Mouse (Mus musculus) layer of hippocampus, adult 11-12 months (tissue): ENCODE data around the gene Sae1.
"Not testable (repeated sequence)": the region's sequence is repeated elsewhere in the genome, so short reads cannot be mapped to it uniquely, and the experiment has no call there.

Source experiments
- DNase-seq: peaks from one replicate; pipeline ENCODE4 v3.0.0; 2022; ENCODE audit warnings: low spot score

Gene Sae1

DNA sequence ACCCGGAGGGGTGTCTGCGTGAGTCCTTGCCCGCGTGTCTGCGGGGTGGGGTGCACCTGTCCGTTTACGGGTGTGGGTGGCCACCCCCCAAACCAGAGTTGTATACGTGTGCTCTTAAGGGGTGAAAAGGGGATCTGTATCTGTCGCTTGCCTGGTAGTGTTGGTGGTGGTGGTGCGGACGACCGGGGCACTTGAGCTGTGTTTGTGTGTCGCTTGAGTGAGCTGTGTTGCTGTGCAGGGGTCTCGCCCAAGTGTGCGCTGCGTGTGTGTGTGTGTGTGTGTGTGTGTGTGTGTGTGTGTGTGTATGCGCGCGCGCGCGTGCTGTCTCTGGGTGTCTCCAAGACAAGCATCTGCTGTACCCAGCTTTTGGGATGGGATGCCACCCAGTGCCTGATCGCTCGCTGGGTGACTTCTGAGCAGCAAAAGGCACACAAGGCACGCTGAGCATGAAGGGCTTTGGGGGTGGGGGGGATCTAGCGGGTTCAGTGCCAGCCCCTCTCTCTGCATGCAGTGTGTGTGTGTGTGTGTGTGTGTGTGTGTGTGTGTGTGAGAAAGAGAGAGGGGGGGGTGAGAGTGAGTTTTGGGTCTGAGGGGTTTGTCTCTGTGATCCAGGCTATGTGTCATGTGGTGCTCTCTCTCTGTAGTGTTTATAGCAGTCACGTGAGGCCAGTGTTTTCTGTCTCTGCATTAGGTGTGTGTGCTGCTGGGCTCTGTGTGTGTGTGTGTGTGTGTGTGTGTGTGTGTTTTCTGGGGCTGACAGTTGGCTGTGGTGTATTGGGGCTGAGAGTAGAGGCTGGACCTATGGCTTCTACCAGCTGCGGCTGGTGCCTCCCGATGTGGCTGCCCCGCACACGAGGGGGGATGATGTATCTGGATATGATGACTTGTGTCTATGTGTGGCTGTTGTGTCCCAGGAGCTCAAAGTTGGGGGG lies 76.8 kb downstream of the Sae1 start:
- peak; percentile 71 for DNase-seq

DNA sequence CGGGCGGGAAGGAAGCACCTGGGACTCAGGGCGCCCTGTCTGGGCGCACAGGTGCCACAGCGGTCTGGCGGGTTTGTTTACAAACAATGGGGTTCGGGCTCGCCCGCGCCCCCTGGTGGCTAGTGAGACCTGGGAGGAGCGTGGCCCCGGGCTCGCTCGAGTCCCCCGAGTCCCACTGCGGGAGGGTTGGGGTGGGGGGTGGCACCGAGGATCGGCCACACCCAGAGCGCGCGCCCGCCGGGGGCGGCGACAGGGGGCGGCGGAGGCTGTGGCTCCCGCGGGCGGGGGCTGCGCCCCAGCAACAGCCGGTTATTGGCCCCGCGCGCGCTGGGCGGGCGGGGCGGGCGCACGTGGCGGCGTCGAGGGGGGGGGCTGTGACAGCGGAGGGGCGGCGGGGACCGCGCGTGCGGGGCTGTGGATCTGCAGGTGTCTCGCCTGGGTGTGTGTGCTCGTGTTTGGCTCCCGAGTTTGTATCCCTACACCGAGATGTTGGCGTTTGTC lies 77.5 kb downstream of the Sae1 start:
- DNase-seq: peak; percentile 87

DNA sequence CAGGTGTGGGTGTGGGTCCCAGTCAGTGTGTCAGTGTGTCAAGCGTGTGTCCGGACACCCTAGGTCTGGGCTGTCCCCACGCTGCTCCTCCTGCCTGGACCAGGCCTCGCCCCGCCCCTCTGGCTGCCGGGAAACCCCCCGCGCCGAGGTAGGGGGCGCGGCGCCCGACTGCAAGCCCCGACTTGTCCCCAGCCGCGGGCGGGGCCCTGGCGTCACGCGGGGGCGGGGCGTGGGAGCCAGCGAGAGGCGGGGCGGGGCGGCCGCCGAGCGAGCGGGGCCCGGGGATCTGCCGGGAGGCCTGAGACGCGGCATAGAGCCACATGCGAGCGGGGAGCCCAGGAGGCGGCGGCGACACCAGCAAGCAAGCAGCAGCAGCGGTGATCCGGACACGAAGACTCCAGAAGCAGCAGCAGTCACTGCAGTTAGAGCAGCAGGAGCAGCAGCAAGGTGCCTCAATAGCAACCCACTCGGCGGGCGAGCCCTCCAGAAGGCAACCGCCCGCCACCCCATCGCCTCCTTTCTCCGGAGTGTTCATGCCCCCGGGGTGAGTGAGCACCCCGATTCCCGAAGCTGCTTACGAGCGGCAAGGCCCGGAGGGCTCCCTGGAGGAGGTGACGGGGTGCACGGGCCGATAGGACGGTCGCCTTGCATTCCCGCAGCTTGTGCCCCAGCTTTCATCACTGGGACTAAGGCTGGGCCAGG lies 78.1 kb downstream of the Sae1 start:
- DNase-seq: peak; percentile 88

DNA sequence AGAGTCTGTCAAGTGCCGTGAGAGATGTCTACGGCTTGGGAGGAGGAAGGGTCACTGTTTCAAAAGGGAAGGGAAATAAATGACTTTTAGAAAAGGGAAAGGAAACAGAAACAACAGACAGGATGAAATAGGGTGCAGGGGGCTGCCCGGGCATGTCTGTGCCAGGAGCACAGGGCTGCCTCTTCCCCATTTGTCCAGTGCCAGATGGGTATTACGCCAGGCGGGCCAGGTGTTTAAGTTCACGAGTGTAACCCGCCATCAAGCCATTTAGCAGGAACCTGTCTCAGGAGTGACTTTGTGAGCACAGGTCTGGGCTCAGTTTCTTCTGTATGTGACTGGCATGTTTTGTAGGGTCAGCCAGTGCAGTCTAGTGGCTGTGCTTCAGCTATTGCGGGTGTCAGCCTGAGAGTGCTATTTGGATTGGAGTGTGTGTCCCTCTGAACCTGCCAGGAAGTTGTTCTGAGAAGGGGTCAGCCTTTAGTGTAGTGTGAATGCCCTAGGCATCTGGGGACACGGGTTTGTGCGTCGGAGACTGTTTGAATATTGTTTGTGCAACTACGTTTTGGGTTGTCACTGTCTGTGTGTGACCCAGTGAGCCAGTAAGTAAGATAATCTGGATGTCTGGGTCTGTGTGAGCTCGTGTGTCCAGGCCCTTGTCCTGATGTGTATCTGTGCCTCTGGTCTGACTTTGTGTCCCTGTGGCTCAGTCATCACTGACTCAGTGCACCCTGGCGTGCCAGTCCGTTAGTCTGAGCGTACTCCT lies 78.9 kb downstream of the Sae1 start:
- peak; percentile 53 for DNase-seq

DNA sequence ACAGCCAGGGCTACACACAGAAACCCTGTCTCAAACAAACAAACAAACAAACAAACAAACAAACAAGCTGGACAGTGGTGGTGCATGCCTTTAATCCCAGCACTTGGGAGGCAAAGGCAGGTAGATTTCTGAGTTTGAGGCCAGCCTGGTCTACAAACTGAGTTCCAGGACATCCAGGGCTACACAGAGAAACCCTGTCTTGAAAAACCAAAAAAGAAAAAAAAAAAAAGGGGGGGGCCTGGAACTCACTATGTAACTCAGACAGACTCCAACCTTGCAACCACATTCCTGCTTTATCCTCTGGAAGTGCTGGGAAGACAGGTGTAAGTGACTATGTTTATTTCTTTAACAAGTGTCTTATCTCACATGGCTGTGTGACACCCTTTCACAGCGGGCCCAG lies 79.5 kb downstream of the Sae1 start, which contains the start of gene Bbc3:
Bbc3 (plus strand) TSS at position 301 of the 400 bp plus-strand sequence.
- not testable (repeated sequence) for DNase-seq

DNA sequence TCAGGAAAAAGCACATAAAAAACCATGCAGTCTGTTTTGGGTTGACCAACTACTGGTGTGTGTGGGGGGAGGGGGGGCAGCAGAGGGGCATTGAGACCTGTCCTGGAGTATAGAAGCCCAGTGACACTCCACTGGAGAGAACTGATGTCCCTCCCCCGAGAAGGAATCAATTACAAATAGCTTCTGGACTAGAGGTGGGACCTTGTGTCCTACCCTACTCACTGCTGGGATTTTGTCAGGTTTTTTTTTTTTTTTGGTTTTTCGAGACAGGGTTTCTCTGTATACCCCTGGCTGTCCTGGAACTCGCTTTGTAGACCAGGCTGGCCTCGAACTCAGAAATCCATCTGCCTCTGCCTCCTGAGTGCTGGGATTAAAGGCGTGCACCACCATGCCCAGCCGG lies 80.5 kb downstream of the Sae1 start:
- DNase-seq: not testable (repeated sequence)

DNA sequence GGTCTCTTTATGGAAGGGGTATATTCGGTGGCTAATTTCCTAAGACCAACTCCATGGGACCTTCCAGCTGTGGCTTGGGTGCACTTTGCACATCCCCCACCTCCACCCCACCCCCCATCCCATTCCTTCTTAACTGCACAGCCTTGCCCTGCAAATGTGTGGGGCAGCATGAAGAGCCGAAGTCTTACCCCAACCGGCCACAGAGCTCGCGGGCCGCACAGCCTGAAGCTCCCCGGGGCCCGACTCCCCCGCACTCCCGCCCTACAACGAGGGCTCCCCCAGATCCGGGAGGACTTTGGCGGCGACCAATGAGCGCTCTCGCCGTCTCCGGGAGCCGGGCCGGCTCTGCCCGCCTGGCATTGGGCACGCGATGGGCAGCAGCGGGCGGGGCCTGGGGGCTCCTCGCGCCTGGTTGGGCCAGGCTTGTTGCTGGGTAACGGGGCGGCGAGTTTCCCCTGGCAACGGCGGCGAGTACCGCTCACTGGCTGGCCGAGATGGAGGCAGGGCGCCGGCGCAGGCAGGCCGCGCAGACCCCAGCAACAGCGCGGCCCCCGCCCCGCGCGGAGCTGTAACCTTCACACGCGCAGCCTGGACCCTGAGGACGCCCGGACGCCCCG lies 88.1 kb downstream of the Sae1 start:
- DNase-seq: peak; percentile 94

DNA sequence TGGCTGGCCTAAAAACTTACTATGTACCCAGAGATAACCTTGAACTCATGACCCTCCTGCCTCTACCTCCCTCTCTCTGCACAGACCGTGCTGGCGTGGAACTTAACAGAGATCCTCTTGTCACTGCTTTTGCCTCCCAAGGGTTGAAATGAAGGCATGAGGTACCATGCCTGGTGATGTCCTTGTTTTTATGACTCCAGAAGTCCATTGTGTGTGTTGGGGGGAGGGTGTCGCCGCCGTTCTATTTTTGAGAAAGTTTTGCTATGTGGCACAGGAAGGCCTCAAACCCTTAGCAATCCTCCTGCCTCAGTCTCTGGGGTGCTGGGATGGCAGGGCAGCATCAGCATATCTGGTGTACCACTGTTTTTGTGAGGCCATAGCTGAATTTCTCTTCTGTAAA lies 88.7 kb downstream of the Sae1 start:
- no peak for DNase-seq

DNA sequence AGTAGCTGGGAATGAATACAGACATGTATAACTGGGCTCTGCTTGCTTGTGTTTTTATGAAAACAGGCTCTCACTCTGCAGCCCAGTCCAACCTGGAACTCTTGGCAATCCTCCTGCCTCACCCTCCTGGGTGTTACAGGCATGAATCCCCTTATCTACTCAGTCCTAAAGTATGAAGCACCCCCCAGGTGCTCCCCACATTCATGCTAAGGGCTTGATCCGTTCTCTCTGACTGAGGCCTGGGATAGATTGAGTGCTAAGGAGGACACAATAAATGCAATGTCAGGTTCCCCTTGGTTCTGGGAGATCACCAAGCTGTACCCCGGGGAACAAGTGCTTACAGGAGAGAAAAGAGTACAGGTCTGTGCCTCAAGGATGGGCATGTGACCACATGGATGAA lies 90.0 kb downstream of the Sae1 start:
- DNase-seq: no peak

DNA sequence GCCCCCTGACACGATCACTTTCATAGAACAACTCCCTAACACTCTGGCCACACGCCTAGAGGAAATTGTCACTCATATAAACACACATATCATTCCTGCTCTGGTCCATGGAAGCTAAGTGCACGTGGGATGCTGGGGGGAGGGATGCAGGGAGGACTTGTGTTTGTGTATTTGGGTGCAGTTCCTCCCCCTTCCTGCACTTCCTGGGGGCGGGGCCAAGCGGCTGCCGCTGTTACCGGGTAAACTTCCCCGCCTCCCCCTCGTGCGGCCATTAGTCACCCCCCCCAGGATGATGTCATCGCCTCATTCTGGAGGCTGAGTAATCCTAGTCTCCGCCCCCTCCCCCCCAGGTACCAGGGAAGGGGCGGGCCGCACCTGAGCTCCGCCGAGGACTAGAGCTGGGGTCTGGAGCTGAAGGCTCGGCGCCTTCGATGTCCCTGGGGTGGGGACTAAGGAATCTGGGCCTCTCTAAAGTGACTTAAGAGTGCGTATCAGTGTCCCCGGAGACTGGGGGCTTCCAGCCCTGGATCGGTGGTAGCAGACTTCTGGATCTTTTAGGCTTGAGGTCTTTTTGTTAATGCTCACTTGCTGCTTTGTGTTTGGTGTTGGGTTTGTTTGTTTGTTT lies 90.7 kb downstream of the Sae1 start:
- peak; percentile 88 for DNase-seq

DNA sequence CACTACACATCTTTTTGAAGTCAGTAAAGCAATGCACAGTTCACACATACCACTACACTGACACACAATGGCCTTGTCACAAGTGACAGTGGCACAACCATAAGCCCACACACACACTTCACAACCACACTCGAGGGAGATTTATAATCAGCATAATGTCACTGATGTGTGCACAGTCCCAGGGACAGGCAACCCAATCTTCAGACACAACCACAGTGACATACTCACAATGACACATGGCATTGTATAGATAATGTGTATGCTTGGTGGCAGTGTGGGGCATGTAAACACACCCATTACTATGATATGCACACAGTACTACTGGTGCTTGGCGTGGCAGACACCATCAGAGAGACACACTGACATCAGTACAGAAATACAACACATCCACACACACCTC lies 91.5 kb downstream of the Sae1 start:
- peak; percentile 9 for DNase-seq

DNA sequence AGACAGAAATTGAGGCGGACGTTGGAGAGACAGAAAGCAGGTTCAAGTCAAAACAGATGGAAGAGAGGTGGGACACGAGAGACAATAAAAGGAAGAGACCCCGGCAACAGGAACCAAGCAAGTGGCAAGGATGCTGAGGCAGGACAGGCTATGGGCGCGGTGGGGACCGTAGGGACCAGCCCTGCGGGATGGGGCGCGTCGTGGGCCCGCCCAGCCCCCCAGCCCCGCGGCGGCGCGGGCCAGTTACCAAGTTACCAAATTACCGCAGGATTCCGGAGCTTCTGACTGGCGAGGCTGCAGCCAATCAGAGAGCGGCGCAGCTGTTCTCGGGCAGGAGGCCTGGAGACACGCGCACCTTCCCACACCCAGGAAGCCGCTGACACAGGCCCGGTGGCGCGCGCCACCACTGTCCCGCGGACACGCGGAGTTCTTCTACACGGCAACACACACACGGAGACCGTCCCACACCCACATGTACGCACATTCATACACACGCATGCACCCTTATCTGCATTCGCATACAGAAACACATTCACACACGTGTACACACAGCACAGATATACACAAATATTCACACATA lies 92.2 kb downstream of the Sae1 start:
- DNase-seq: peak; percentile 78

DNA sequence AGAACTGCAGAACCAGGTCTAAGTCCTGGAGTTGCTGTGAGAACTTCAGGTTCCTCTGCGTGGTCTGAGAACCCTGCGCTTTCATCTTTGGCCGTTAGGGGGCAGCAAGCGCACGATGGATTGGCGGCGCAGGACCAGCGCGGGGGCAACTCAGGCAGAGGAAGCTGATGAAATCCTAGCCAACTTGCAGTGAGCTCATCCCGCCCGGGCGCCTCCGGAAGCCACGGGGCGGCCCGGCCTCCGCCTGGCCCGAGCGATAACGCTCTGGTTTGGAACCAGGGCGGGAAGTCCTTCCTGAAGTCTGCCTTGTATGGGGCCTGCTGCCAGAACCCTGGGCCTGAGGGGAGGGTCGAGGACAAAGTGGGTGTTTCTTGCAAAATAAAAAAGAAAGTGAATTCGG lies 92.8 kb downstream of the Sae1 start:
- peak; percentile 94 for DNase-seq

DNA sequence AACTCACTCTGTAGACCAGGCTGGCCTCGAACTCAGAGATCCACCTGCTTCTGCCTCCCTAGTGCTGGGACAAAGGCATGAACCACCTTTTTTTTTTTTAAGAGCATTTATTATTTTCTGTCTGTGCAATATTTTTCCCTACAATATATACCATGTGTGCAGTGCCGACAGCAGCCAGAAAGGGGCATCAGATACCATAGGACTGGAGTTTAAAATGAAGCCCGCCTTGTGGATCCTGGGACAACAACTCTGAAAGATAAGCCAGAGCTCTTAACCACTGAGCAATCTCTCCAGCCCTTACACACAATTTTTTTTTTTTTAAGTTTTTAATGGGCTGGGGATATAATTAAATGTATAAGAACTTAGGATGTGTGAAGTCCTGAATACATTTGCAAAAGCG lies 93.3 kb downstream of the Sae1 start:
- peak; percentile 33 for DNase-seq

DNA sequence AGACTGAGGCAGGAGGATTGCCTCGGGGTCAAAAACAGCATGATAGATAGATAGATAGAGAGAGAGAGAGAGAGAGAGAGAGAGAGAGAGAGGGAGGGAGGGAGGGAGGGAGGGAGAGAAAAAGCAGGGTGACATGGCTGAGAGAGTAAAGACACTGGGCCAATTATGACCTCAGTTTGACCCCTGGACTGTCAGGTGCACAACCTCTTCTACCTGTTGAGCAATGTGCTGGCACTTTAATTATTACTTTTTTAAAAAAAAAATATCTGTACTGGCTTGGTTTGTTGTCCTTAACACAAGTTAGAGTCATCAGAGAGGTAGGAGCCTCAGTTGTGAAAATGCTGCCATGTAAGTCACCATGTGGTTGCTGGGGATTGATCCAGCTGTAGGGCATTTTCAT lies 99.8 kb downstream of the Sae1 start:
- no peak for DNase-seq

DNA sequence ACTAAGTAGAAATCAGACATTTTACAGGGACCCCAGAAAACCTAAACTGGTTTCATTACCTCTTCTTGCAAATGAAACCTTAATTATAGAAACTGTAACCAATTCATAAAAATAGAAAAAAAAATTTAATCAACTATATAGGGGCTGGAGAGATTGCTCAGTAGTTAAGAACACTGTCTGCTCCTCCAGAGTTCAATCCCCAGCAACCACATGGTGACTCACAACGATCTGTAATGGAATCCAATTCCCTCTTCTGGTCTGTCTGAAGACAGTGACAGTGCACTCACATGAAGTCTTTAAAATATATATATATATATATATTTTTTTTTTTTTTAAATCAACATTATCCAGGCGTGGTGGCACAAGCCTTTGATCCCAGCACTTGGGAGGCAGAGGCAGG lies 100.6 kb downstream of the Sae1 start:
- no peak for DNase-seq

DNA sequence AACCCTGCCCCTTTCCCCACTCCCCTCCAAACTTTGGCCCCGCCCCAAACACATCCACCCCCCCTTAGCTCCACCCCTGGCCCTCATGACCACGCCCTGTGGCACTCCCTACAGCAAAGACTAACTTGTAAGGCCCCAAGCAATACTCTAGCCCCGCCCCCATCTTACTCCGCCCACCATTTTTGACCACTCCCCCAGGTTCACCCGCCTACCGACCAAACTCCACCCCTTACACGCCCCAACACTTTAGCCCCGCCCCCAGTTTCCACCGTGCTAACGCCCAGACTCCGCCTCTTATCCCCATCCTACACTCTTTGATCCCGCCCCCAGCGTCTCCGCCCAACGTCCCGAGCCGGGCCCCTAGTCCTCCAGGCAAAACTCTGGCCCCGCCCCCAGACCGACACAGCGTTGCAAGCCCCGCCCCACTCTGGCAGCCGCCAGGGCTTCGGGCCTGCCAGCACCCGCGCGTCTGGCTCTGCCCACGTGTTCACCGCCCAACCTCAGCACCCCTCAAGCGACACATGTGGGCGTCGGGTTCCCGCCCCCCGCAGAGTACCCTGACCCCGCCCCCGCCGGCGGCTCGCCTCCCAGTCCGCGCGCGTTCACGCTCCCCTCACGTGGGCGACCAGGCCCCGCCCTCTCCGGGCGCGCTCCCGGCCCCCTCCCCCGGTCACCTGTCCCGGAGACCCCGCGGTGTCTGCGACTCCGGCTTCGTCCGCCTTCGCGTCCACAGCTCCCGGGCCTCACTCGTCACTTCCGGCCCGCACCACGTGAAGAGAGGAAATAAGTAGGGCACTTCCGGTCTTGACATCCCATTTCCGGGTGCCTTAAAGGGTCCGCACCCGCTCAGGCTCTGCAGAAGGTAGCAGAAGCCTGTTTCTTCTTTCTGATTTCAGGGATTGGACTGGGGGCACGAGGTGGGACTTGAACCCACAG lies 101.3 kb downstream of the Sae1 start, which contains the start of gene Ccdc9:
Ccdc9 (minus strand) TSS at position 770 of the 936 bp plus-strand sequence.
- peak; percentile 100 for DNase-seq

DNA sequence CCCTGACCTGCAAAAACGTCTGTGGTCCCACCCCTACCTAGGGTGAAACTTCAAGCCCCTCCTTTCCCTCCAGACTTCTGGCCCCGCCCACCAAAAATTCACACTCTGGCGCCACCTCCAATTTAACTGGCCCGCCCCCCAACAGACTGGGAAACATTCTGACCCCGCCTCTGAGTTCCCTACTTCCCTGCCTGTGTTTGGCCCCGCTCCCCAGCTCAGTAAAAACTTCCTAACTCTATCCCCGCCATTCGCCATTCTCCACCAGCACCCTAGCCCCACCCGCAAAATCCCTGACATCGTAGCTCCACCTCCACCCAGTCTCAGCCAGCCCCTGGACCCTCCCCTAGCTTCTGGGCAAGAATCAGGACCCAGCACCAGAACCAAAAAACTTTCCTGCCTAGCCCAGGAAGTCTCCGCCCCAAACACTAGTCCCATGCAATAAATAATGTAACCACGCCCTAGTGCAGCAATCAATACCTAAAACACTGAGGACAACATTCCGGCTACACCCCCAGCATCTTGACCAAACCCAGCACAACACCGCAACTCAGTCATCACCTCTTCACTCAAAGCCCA lies 102.1 kb downstream of the Sae1 start:
- DNase-seq: peak; percentile 60

DNA sequence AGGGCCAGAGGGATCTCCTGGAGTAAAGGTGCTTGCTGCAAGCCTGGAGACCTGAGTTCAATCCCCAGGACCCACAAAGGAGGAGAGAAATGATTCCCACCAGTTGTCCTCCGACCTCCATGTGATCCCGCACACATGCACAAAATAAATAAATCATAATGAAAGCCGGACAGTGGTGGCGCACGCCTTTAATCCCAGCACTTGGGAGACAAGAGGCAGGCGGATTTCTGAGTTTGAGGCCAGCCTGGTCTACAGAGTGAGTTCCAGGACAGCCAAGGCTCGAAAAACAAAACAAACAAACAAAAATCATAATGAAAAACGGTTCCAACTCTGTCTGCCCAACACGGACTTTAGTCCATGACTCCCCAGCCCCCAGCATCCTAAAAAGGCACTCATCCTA lies 102.7 kb downstream of the Sae1 start:
- no peak for DNase-seq
